Mouse (Mus musculus): ENCODE data around the gene Kcna6. TPM values are rescaled to one million over a fixed set of nuclear protein-coding genes. Genes with fewer than 3 reads are reported as not detected.

The Kcna6 gene
- polyA plus RNA-seq, 1 experiment from 2014 or later: 2.6 TPM

GRCm38 (mm10) chr6:126770146-126770731, 29.8 kb upstream of the Kcna6 start:
- H3K9ac ChIP-seq (ENCODE audit: low read length): no peak overlapping the region
- ATAC-seq (replicated peaks; ENCODE audit: low FRiP score, low TSS enrichment, low read depth) (no peak), DNase-seq (ENCODE audit: low spot score) (no peak)
- no peaks in the 10 kb centered on the region for H3K36me3 ChIP-seq (ENCODE audit: control insufficient read depth, insufficient read depth, low read length)
- no peak overlapping the region for H3K27ac ChIP-seq (ENCODE audit: low read depth)
- no peak overlapping the region for H3K4me3 ChIP-seq (ENCODE audit: low read depth, low read length)
- no peak overlapping the region for H3K4me2 ChIP-seq (ENCODE audit: low read length)
- H3K4me1 ChIP-seq (replicated peaks; ENCODE audit: control insufficient read depth, insufficient read depth, low read length): no peaks in the 10 kb centered on the region
- no peaks in the 10 kb centered on the region for H3K9me3 ChIP-seq (ENCODE audit: control insufficient read depth, low read length)
- 85% methylated on average over 12 of the region's 12 CpGs for WGBS
- no peaks in the 10 kb centered on the region for H3K27me3 ChIP-seq (replicated peaks; ENCODE audit: control insufficient read depth, insufficient read depth, low read length)

GRCm38 (mm10) chr6:126768957-126769665, 28.6 kb upstream of the Kcna6 start:
- no peak overlapping the region for H3K9ac ChIP-seq (ENCODE audit: low read length)
- no peak for DNase-seq (ENCODE audit: low spot score)
- no peak overlapping the region for H3K4me2 ChIP-seq (ENCODE audit: low read length)
- no peak overlapping the region for H3K4me3 ChIP-seq (ENCODE audit: low read depth, low read length)
- H3K36me3 ChIP-seq (ENCODE audit: control insufficient read depth, insufficient read depth, low read length): no peaks in the 10 kb centered on the region
- H3K4me1 ChIP-seq (replicated peaks; ENCODE audit: control insufficient read depth, insufficient read depth, low read length): no peaks in the 10 kb centered on the region
- H3K27me3 ChIP-seq (replicated peaks; ENCODE audit: control insufficient read depth, insufficient read depth, low read length): no peaks in the 10 kb centered on the region
- no peaks in the 10 kb centered on the region for H3K9me3 ChIP-seq (ENCODE audit: control insufficient read depth, low read length)
- no peak for ATAC-seq (replicated peaks; ENCODE audit: low FRiP score, low TSS enrichment, low read depth)
- no peak overlapping the region for H3K27ac ChIP-seq (ENCODE audit: low read depth)
- 78% methylated on average over 11 of the region's 11 CpGs for WGBS

GRCm38 (mm10) chr6:126767610-126768532, 27.4 kb upstream of the Kcna6 start:
- H3K36me3 ChIP-seq (ENCODE audit: control insufficient read depth, insufficient read depth, low read length): no peaks in the 10 kb centered on the region
- no peaks in the 10 kb centered on the region for H3K9me3 ChIP-seq (ENCODE audit: control insufficient read depth, low read length)
- H3K4me1 ChIP-seq (replicated peaks; ENCODE audit: control insufficient read depth, insufficient read depth, low read length): no peaks in the 10 kb centered on the region
- H3K27me3 ChIP-seq (replicated peaks; ENCODE audit: control insufficient read depth, insufficient read depth, low read length): no peaks in the 10 kb centered on the region
- no peak overlapping the region for H3K4me3 ChIP-seq (ENCODE audit: low read depth, low read length)
- no peak for DNase-seq (ENCODE audit: low spot score)
- WGBS: 30% methylated on average over 7 of the region's 7 CpGs
- H3K27ac ChIP-seq (ENCODE audit: low read depth): no peak overlapping the region
- no peak for ATAC-seq (replicated peaks; ENCODE audit: low FRiP score, low TSS enrichment, low read depth)
- no peak overlapping the region for H3K4me2 ChIP-seq (ENCODE audit: low read length)
- H3K9ac ChIP-seq (ENCODE audit: low read length): no peak overlapping the region

GRCm38 (mm10) chr6:126766552-126766951, 26.1 kb upstream of the Kcna6 start:
- Histone ChIP-seq H3K27me3 (replicated peaks; ENCODE audit: control insufficient read depth, insufficient read depth, low read length) (no peaks in the 10 kb centered on the region), H3K9ac (ENCODE audit: low read length) (no peak overlapping the region), H3K27ac (ENCODE audit: low read depth) (no peak overlapping the region), H3K4me2 (ENCODE audit: low read length) (no peak overlapping the region), H3K4me3 (ENCODE audit: low read depth, low read length) (no peak overlapping the region), H3K4me1 (replicated peaks; ENCODE audit: control insufficient read depth, insufficient read depth, low read length) (no peaks in the 10 kb centered on the region), H3K9me3 (ENCODE audit: control insufficient read depth, low read length) (no peaks in the 10 kb centered on the region), H3K36me3 (ENCODE audit: control insufficient read depth, insufficient read depth, low read length) (no peaks in the 10 kb centered on the region)
- ATAC-seq (replicated peaks; ENCODE audit: low FRiP score, low TSS enrichment, low read depth) (peak; percentile 60; the same call in 1 of the 2 replicates), DNase-seq (ENCODE audit: low spot score) (no peak)
- WGBS: 64% methylated on average over 5 of the region's 5 CpGs

- DNase-seq (ENCODE audit: low spot score): no peak
- ATAC-seq (replicated peaks; ENCODE audit: low FRiP score, low TSS enrichment, low read depth): no peak
- no peak overlapping the region for H3K4me3 ChIP-seq (ENCODE audit: low read depth, low read length)
- H3K9ac ChIP-seq (ENCODE audit: low read length): no peak overlapping the region
- H3K4me1 ChIP-seq (replicated peaks; ENCODE audit: control insufficient read depth, insufficient read depth, low read length): no peaks in the 10 kb centered on the region
- H3K36me3 ChIP-seq (ENCODE audit: control insufficient read depth, insufficient read depth, low read length): no peaks in the 10 kb centered on the region
- H3K27ac ChIP-seq (ENCODE audit: low read depth): no peak overlapping the region
- H3K27me3 ChIP-seq (replicated peaks; ENCODE audit: control insufficient read depth, insufficient read depth, low read length): no peaks in the 10 kb centered on the region
- no peak overlapping the region for H3K4me2 ChIP-seq (ENCODE audit: low read length)
- H3K9me3 ChIP-seq (ENCODE audit: control insufficient read depth, low read length): no peaks in the 10 kb centered on the region
- WGBS: 85% methylated on average over 11 of the region's 11 CpGs
These were observed 24.2 kb upstream of the Kcna6 start for GRCm38 (mm10) chr6:126764563-126765091.

GRCm38 (mm10) chr6:126761362-126761761, 20.9 kb upstream of the Kcna6 start:
- Histone ChIP-seq H3K36me3 (ENCODE audit: control insufficient read depth, insufficient read depth, low read length) (no peaks in the 10 kb centered on the region), H3K27ac (ENCODE audit: low read depth) (no peak overlapping the region), H3K9ac (ENCODE audit: low read length) (no peak overlapping the region), H3K4me2 (ENCODE audit: low read length) (no peak overlapping the region), H3K4me1 (replicated peaks; ENCODE audit: control insufficient read depth, insufficient read depth, low read length) (no peaks in the 10 kb centered on the region), H3K4me3 (ENCODE audit: low read depth, low read length) (no peak overlapping the region), H3K9me3 (ENCODE audit: control insufficient read depth, low read length) (no peaks in the 10 kb centered on the region), H3K27me3 (replicated peaks; ENCODE audit: control insufficient read depth, insufficient read depth, low read length) (no peaks in the 10 kb centered on the region)
- no peak for DNase-seq (ENCODE audit: low spot score)
- ATAC-seq (replicated peaks; ENCODE audit: low FRiP score, low TSS enrichment, low read depth): no peak
- WGBS: 88% methylated on average over 4 of the region's 4 CpGs

GRCm38 (mm10) chr6:126755729-126756411, 15.4 kb upstream of the Kcna6 start:
- Histone ChIP-seq H3K27me3 (replicated peaks; ENCODE audit: control insufficient read depth, insufficient read depth, low read length) (no peaks in the 10 kb centered on the region), H3K4me2 (ENCODE audit: low read length) (no peak overlapping the region), H3K4me1 (replicated peaks; ENCODE audit: control insufficient read depth, insufficient read depth, low read length) (peaks cover 2% of the 10 kb centered on the region; the same call in 1 of the 2 replicates), H3K4me3 (ENCODE audit: low read depth, low read length) (no peak overlapping the region), H3K36me3 (ENCODE audit: control insufficient read depth, insufficient read depth, low read length) (no peaks in the 10 kb centered on the region), H3K27ac (ENCODE audit: low read depth) (no peak overlapping the region), H3K9me3 (ENCODE audit: control insufficient read depth, low read length) (no peaks in the 10 kb centered on the region), H3K9ac (ENCODE audit: low read length) (no peak overlapping the region)
- ATAC-seq (replicated peaks; ENCODE audit: low FRiP score, low TSS enrichment, low read depth): no peak
- DNase-seq (ENCODE audit: low spot score): no peak
- WGBS: 23% methylated on average over 8 of the region's 8 CpGs

- peak overlapping the region; percentile 18 for H3K4me2 ChIP-seq (ENCODE audit: low read length)
- no peak for ATAC-seq (replicated peaks; ENCODE audit: low FRiP score, low TSS enrichment, low read depth)
- H3K27ac ChIP-seq (ENCODE audit: low read depth): 0 out of 2 replicates have a peak overlapping the region, but pooled peaks have one; percentile 5
- H3K4me1 ChIP-seq (replicated peaks; ENCODE audit: control insufficient read depth, insufficient read depth, low read length): peaks cover 2% of the 10 kb centered on the region; the same call in 1 of the 2 replicates
- WGBS: 42% methylated on average over 12 of the region's 12 CpGs
- no peak overlapping the region for H3K9ac ChIP-seq (ENCODE audit: low read length)
- no peaks in the 10 kb centered on the region for H3K27me3 ChIP-seq (replicated peaks; ENCODE audit: control insufficient read depth, insufficient read depth, low read length)
- no peak overlapping the region for H3K4me3 ChIP-seq (ENCODE audit: low read depth, low read length)
- no peaks in the 10 kb centered on the region for H3K9me3 ChIP-seq (ENCODE audit: control insufficient read depth, low read length)
- DNase-seq (ENCODE audit: low spot score): peak; percentile 56
- H3K36me3 ChIP-seq (ENCODE audit: control insufficient read depth, insufficient read depth, low read length): no peaks in the 10 kb centered on the region
These were observed 12.0 kb upstream of the Kcna6 start for GRCm38 (mm10) chr6:126752520-126752919.

All from intestine, embryonic 14.5 days (tissue).